Mouse (Mus musculus) natural killer cell, adult 2 months (primary cell): Measurements from ENCODE around the gene Slc39a3.
"Not testable (repeated sequence)": the region's sequence is repeated elsewhere in the genome, so short reads cannot be mapped to it uniquely, and the experiment has no call there.

Source experiments
- DNase-seq, 2 experiments: peaks; one replicate each; pipeline ENCODE4 v3.0.0; 2022; ENCODE audit warnings: low spot score in 2 of 2

Slc39a3 gene

GRCm38 (mm10) chr10:81036988-81037580, at the start of gene Slc39a3:
Slc39a3 (minus strand) TSS chr10:81037426.
- DNase-seq, result peak; percentile 98

DNA sequence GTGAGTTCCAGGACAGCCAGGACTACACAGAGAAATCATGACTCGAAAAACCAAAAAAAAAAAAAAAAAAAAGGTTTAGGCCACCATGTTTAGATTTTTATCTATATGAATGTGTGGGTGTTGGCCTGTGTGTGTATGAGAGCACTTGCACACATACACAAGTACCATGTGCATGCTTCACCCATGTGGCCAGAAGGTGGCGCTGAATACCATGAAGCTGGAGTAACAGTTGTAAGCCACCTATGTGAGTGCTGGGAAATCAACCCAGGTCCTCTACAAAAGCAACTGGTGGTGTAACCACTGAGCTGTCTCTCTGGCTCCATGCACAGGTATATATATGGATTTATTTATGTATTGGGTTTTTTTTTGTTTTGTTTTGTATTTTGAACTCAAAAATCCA, 49.8 kb upstream of the Slc39a3 start:
- peak in 1 of 2 experiments; percentile 36 for DNase-seq

- DNase-seq, result peak; percentile 53 to 77
Measured at GRCm38 (mm10) chr10:81082168-81082960, 45.1 kb upstream of the Slc39a3 start.

GRCm38 (mm10) chr10:81080008-81080655, 42.9 kb upstream of the Slc39a3 start:
- DNase-seq, result no peak

DNA sequence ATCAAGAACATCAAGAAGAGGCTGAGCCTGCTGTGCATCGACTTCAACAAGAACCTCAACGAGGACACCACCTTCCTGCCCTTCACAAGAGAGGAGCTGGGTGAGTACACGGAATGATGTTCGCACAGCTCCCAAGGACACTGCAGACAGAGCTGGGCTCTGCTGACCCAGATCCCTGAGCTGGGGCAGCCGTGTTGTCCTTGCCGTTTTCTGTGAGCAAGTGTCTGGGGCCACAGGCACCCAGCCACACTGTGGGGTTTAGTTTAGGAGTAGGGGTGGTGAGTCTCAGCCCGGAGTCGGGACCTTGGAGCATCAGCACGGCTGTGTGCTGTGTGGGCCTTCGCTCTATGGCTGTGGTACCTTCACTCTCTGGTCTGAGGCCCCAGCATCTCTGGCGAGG, 40.7 kb upstream of the Slc39a3 start:
- DNase-seq, result no peak

- no peak for DNase-seq
Measured at GRCm38 (mm10) chr10:81076356-81076755, 39.1 kb upstream of the Slc39a3 start.

GRCm38 (mm10) chr10:81075734-81076133, 38.5 kb upstream of the Slc39a3 start:
- DNase-seq, result no peak

DNA sequence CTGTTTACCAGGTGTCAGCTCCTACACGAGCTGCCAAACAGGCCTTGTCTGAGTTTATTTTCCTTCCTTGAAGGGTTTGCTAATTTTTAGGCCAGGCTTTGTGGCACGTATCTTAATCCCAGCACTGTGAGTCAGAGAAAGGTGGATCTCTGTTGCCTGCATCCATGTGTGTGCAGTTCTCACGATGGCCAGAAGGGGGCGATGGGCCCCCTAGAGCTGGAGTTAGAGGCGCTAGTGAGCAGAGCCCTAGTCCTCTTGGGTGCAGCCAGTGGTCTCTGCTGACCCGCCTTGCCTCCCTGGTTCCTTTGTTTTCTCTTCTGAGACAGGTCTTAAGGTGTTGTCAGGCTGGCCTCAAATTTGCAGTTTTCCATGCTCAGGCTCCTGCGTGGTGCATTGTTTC, 36.2 kb upstream of the Slc39a3 start:
- no peak for DNase-seq

DNA sequence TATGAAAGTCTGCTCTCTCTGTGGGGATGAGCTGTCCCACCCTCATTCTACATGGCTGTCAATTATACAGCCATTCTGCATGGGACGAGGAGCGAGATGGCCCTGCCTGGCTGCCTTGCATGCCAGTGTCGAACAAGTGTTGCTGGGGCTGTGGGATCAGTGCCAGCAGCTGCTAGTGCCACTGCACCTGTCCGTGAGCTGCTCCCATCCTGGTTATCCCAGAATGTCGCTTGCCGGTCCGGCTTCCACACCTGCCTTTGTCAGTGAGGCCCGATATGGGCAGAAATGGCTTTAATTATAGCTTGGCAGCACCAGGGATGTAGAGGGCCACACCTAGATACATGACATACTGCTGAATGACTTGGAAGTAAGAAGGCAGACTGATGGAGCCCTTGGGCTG, 35.1 kb upstream of the Slc39a3 start:
- no peak for DNase-seq

DNA sequence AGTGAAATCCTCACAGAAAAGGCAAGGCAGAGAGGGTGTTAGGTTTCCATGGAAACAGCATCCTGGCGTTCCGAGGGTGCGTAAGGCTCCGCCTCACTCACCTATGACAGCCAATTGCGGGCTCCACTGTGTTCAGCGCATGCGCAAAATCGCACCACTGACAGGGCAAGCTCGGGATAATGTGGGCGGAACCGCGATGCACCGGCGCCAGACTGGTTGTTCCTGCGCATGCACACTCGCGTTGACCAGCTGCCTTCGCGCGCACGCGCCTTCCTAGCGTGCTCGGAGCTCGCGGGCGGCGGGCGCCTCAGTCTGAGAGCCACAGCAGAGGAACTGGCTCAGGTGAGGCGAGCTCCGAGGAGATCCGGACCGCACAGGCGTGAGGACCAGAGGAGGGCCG, 32.6 kb upstream of the Slc39a3 start, which contains the start of gene Thop1:
TSS of gene Thop1 (plus strand) at position 200 of the 400 bp plus-strand sequence.
- peak; percentile 96 to 97 for DNase-seq

DNA sequence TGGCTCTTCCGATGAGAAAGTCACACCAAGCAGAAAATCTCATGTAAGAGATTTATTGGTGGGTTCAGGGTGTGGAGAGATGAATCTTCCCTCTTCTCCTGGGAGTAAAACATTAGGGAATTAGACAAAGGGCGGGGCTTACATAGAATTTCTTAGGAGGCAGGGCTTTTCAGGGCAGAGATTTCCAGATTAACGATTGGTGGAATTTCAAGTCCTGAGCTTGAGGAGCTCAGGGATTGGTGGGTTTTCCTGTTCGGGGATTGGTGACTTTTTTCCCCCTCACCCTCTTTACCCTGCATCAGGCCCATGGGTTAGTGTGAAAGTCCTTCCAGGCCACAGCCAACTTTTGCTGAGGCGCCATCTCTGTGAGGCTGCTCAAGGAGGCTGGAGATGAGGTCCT, 31.5 kb upstream of the Slc39a3 start:
- DNase-seq, result no peak

DNA sequence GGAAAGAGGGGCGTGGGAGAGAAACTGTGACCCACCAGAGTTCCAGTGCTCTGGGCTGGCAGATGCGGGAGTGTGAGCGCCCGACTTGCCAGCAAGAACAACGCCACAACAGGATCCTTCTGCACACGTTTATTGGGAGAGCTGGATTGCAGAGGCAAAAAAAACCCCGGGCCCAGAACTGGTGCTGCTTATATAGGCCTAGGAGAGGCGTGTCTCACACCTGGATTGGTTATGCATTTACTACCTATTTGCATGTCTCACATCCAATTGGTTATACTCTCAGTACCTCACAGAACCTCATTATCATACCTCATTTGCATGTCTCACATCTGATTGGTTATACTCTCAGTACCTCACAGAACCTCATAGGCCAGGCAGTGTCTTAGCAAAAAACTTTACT, 27.3 kb upstream of the Slc39a3 start:
- not testable (repeated sequence) for DNase-seq

- no peak for DNase-seq
Measured at GRCm38 (mm10) chr10:81062710-81063109, 25.5 kb upstream of the Slc39a3 start.

GRCm38 (mm10) chr10:81059603-81060543, 22.6 kb upstream of the Slc39a3 start, which contains the start of gene Sgta:
Sgta (minus strand) TSS chr10:81060181.
- DNase-seq, result peak; percentile 97 to 99

- no peak for DNase-seq
Measured at GRCm38 (mm10) chr10:81058896-81059295, 21.7 kb upstream of the Slc39a3 start.

- DNase-seq, result no peak
Measured at GRCm38 (mm10) chr10:81057406-81058130, 20.3 kb upstream of the Slc39a3 start.

DNA sequence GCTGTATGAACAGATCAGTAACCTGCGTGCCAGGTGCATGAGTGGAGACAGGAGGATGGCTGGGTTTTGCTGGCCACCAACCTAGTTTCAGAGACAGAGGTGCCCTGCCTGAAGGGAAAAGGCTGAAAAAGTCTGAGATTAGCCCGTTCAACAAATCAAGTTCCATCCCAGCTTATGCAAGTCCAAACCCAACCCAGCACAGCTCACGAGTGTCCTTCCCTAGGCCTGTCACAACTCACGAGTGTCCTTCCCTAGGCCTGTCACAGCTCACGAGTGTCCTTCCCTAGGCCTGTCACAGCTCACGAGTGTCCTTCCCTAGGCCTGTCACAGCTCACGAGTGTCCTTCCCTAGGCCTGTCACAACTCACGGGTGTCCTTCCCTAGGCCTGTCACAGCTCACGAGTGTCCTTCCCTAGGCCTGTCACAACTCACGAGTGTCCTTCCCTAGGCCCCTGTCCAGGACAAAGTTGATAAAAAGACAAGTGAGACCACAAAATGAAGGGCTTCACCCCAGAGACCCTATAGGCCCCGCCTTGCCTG, 18.6 kb upstream of the Slc39a3 start:
- DNase-seq, result not testable (repeated sequence)

DNA sequence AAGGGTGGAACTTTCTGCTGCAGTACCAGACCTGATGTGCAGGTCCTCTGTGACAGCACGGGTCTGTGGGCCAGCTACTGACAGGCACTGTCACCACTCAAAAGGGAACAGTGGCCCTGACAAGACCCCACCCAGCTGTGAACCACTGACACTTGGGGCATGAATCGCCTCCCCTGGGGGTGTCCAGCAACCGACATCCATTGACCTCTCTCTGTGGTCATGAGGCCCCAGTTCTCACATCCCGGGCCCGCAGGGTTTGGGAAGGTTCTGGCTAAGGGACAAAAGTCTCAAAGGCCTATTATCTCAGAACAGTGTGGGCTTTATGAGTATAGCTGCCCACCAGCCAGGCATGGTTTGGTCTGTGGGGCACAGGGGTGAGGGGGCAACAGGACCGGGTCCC, 17.9 kb upstream of the Slc39a3 start:
- DNase-seq, result no peak

- no peak for DNase-seq
Measured at GRCm38 (mm10) chr10:81052577-81052976, 15.4 kb upstream of the Slc39a3 start.

GRCm38 (mm10) chr10:81051133-81051532, 13.9 kb upstream of the Slc39a3 start:
- no peak for DNase-seq

DNA sequence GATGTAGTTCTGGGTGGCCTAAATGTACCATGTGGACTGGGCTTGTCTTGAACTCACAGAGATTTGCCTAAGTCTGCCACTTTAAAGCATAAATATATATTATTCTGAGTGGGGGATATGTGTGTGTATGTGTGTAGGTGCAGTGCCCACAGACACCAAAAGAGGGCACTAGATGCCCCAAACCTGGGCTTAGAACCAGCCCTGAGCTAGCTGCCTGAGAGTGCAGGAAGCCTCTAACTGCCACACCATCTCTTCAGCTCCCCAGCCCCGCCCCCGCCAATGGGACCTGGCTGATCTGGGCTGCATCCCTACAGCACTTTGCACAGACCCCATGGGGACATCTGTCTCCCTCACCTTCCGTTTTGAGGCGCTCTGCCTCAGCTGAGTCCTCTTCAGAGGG, 13.4 kb upstream of the Slc39a3 start:
- no peak for DNase-seq
